Mouse (Mus musculus) liver, adult 2 months (tissue): ENCODE data around the gene Gm10413. TPM values are rescaled to one million over a fixed set of nuclear protein-coding genes. Genes with fewer than 3 reads are reported as not detected.
"Not testable (repeated sequence)": the region's sequence is repeated elsewhere in the genome, so short reads cannot be mapped to it uniquely, and the experiment has no call there.

Experiments used
- DNase-seq: peaks from one replicate; pipeline ENCODE4 v3.0.0-alpha.2; 2011; ENCODE audit warnings: low read depth, low spot score; ENCODE audit errors: extremely low read depth
- H3K27ac ChIP-seq: fragments of 200-500 bp; replicated peaks from 2 replicates; pipeline ENCODE4 v1.5.1; 2012; ENCODE audit warnings: low read depth, mild to moderate bottlenecking, control low read depth, inconsistent platforms, low read length; ENCODE audit not compliant: insufficient read depth
- H3K27me3 ChIP-seq: fragments of 200-500 bp; 2 replicates; pipeline ENCODE4 v1.6.1; 2012; ENCODE audit warnings: mild to moderate bottlenecking, moderate library complexity, low read length, inconsistent platforms; ENCODE audit not compliant: control insufficient read depth, insufficient read depth
- H3K36me3 ChIP-seq: fragments of 200-500 bp; 2 replicates; pipeline ENCODE4 v1.6.1; 2012; ENCODE audit warnings: low read length, inconsistent platforms; ENCODE audit not compliant: control insufficient read depth, insufficient read depth
- H3K4me1 ChIP-seq: fragments of 200-500 bp; 2 replicates; pipeline ENCODE4 v1.6.1; 2011; ENCODE audit warnings: low read length; ENCODE audit not compliant: control insufficient read depth, insufficient read depth
- H3K4me3 ChIP-seq: fragments of 200-500 bp; 2 replicates; pipeline ENCODE4 v1.5.1; 2011; ENCODE audit warnings: low read depth, mild to moderate bottlenecking, control low read depth, low read length, moderate library complexity; ENCODE audit not compliant: insufficient read depth
- H3K79me2 ChIP-seq: fragments of 200-500 bp; 2 replicates; pipeline ENCODE4 v1.6.1; 2012; ENCODE audit warnings: inconsistent platforms, mild to moderate bottlenecking, low read length, moderate library complexity; ENCODE audit not compliant: control insufficient read depth, insufficient read depth
- H3K9ac ChIP-seq: fragments of 200-500 bp; 2 replicates; pipeline ENCODE4 v1.6.1; 2012; ENCODE audit warnings: low read depth, mild to moderate bottlenecking, control low read depth, inconsistent platforms, low read length
- WGBS: fragments of 180-500 bp; shearing (Covaris S2); methylation state at CpG from one replicate; pipeline ENCODE4 v1.1.7; 2018; 5-methylcytosine and 5-hydroxymethylcytosine counted together
- polyA plus RNA-seq: library from polyadenylated mRNA; depleted of rRNA; stranded (reverse); fragments of >200 nt; gene quantifications from 2 replicates; pipeline ENCODE4 v1.2.3, GENCODE M21; 2012; rRNA removed
- total RNA-seq: library from RNA; depleted of rRNA; stranded (reverse); fragments of >200 nt; gene quantifications from 2 replicates; pipeline ENCODE4 v1.2.3, GENCODE M21; 2014; rRNA removed

The Gm10413 gene
- total RNA-seq (not detected in 2 replicates), polyA plus RNA-seq (not detected in 2 replicates)

GRCm38 (mm10) chr14:3394793-3395192 is at the start of gene Gm10413:
Gene Gm10413 (plus strand): TSS chr14:3395093.
- not testable (repeated sequence) for H3K4me1 ChIP-seq, H3K79me2 ChIP-seq, H3K36me3 ChIP-seq, DNase-seq, H3K4me3 ChIP-seq, H3K9ac ChIP-seq, H3K27me3 ChIP-seq, H3K27ac ChIP-seq
- no CpG with 5 or more reads among the region's 2 CpGs for WGBS

- not testable (repeated sequence) for H3K36me3 ChIP-seq, H3K79me2 ChIP-seq, H3K4me3 ChIP-seq, H3K4me1 ChIP-seq, H3K27ac ChIP-seq, DNase-seq, H3K27me3 ChIP-seq, H3K9ac ChIP-seq
- WGBS, result no CpG with 5 or more reads among the region's 32 CpGs
Observed at GRCm38 (mm10) chr14:3412314-3412713, 17.4 kb downstream of the Gm10413 start, which contains the start of gene Gm10409. Gene Gm10409 (plus strand): TSS chr14:3412614.

- H3K9ac ChIP-seq, H3K27me3 ChIP-seq, H3K4me1 ChIP-seq, H3K36me3 ChIP-seq, DNase-seq, H3K27ac ChIP-seq, H3K4me3 ChIP-seq, H3K79me2 ChIP-seq: not testable (repeated sequence)
- no CpG with 5 or more reads among the region's 2 CpGs for WGBS
Observed at GRCm38 (mm10) chr14:3427803-3428202, 32.9 kb downstream of the Gm10413 start, which contains the start of gene Gm3005. Gene Gm3005 (plus strand): TSS chr14:3428103.

GRCm38 (mm10) chr14:3449079-3449478 is 54.2 kb downstream of the Gm10413 start, which contains the start of gene Gm10408:
Gene Gm10408 (plus strand): TSS chr14:3449379.
- H3K27ac ChIP-seq, H3K9ac ChIP-seq, H3K4me1 ChIP-seq, DNase-seq, H3K79me2 ChIP-seq, H3K27me3 ChIP-seq, H3K36me3 ChIP-seq, H3K4me3 ChIP-seq: not testable (repeated sequence)
- WGBS, result no CpG with 5 or more reads among the region's 3 CpGs

Other genes starting within 250 kb of the Gm10413 start
- gene Gm5795, start 206.8 kb upstream of the Gm10413 start, total RNA-seq, result not detected in 2 replicates
- gene Gm5795, start 206.8 kb upstream of the Gm10413 start, polyA plus RNA-seq, result not detected in 2 replicates
- not detected in 2 replicates for gene D830030K20Rik, start 186.6 kb upstream of the Gm10413 start, total RNA-seq
- gene D830030K20Rik, start 186.6 kb upstream of the Gm10413 start, polyA plus RNA-seq, result 0.05 TPM in 1 of 2 replicates, not detected in the other
- gene Gm2956, start 62.5 kb upstream of the Gm10413 start, total RNA-seq, result not detected in 2 replicates
- gene Gm2956, start 62.5 kb upstream of the Gm10413 start, polyA plus RNA-seq, result not detected in 2 replicates
- not detected in 2 replicates for gene Gm10409, start 17.5 kb downstream of the Gm10413 start, total RNA-seq
- gene Gm10409, start 17.5 kb downstream of the Gm10413 start, polyA plus RNA-seq, result not detected in 2 replicates
- not detected in 2 replicates for gene Gm3005, start 33.0 kb downstream of the Gm10413 start, total RNA-seq
- gene Gm3005, start 33.0 kb downstream of the Gm10413 start, polyA plus RNA-seq, result not detected in 2 replicates
- not detected in 2 replicates for gene Gm10408, start 54.3 kb downstream of the Gm10413 start, total RNA-seq
- gene Gm10408, start 54.3 kb downstream of the Gm10413 start, polyA plus RNA-seq, result not detected in 2 replicates
- gene Gm3012, start 239.4 kb downstream of the Gm10413 start, total RNA-seq, result not detected in 2 replicates
- not detected in 2 replicates for gene Gm3012, start 239.4 kb downstream of the Gm10413 start, polyA plus RNA-seq